Mouse (Mus musculus): ENCODE data around the gene Fxyd3. TPM values are rescaled to one million over a fixed set of nuclear protein-coding genes. Genes with fewer than 3 reads are reported as not detected.

The Fxyd3 gene
- polyA plus RNA-seq, 1 experiment from 2014 or later = 2.0 TPM

DNA sequence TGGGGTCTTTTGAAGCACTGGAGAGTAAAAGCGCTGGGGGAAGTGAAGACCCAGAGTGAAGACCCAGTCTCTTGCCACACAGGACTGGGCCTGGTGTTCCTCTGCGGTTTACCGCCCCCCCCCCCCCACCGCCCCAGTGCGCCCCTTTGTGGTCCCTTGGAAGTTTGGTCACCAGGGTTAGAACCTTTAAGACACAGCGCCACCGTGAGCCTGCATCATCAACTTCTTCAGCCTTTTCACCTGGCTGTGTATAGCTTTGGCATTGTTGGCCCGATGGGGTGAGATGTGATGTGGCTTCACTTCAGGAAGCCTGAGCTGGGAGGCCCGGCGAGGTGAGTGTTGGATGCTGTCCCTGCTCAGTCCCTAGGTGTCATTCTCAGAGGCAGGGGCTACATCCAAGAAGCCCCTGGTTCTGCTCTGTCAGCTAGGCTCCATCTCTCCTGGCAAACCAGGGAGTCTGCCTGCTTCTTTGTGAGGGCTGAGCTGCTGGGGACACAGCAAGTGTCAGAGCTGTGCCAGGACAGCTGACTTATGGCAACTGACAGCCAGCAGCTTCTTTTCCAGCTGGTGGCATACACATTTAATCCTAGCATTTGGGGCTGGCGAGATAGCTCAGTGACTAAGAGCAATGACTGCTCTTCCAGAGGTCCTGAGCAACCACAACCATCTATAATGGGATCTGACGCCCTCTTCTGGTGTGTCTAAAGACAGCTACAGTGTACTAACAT is 18.4 kb upstream of the Fxyd3 start:
- Histone ChIP-seq H3K36me3 (no peaks in the 10 kb centered on the region), H3K27me3 (ENCODE audit: insufficient read depth, poor library complexity, severe bottlenecking) (0 out of 2 replicates have a peak, but pooled peaks cover 6% of the 10 kb centered on the region), H3K4me1 (no peaks in the 10 kb centered on the region), H3K4me3 (no peak overlapping the region), H3K9me3 (no peaks in the 10 kb centered on the region), H3K27ac (no peak overlapping the region)
- 26% methylated on average over 11 of the region's 12 CpGs for WGBS
- no peak for DNase-seq (ENCODE audit: low spot score)

DNA sequence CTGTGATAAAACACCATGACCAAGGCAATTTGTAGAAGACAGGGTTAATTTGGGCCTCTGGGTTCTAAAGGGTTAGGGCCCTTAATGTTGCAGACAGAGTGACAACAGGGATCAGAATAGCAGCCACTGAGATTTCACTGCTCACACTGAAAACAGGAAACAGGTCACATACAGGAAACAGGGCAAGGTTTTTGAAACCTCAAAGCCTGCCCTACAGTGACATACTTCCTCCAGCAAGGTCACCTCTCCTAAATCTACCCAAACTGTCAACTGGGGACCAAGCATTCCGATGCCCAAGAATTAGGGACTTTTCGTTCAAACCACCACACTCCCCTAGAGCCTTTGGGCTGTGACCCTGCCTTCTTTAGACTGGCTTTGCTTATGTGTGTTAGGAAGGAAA is 13.2 kb upstream of the Fxyd3 start:
- peaks cover 14% of the 10 kb centered on the region; the same call in 1 of the 2 replicates for H3K4me1 ChIP-seq
- no peaks in the 10 kb centered on the region for H3K9me3 ChIP-seq
- H3K27ac ChIP-seq = no peak overlapping the region
- no peak overlapping the region for H3K4me3 ChIP-seq
- H3K36me3 ChIP-seq = no peaks in the 10 kb centered on the region
- no peak for DNase-seq (ENCODE audit: low spot score)
- H3K27me3 ChIP-seq (ENCODE audit: insufficient read depth, poor library complexity, severe bottlenecking) = 0 out of 2 replicates have a peak, but pooled peaks cover 6% of the 10 kb centered on the region
- 76% methylated on average over 2 of the region's 2 CpGs for WGBS

DNA sequence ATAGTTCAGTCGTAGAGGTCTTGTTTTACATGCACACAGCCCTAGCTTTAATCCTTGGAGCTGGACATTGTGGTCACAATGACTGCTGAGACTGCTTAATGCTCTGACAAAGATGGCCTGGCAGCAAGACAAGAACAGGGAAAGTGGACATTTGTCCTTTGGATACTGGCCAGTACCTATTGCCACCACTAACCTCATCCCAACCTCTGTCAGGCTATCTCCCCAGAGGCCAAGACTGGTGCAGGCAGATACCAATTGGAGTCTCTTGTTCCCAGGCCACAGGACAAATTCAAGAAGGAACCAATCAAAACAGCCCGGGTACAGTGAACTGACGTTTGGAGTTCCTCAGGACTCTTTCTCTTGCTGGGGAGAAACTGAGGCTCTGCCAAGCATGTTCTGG is 11.7 kb upstream of the Fxyd3 start:
- 73% methylated on average over 3 of the region's 3 CpGs for WGBS
- H3K27ac ChIP-seq = no peak overlapping the region
- no peak for DNase-seq (ENCODE audit: low spot score)
- H3K27me3 ChIP-seq (ENCODE audit: insufficient read depth, poor library complexity, severe bottlenecking) = no peaks in the 10 kb centered on the region
- H3K36me3 ChIP-seq = no peaks in the 10 kb centered on the region
- peaks cover 15% of the 10 kb centered on the region; the same call in 1 of the 2 replicates for H3K4me1 ChIP-seq
- H3K4me3 ChIP-seq = no peak overlapping the region
- no peaks in the 10 kb centered on the region for H3K9me3 ChIP-seq

DNA sequence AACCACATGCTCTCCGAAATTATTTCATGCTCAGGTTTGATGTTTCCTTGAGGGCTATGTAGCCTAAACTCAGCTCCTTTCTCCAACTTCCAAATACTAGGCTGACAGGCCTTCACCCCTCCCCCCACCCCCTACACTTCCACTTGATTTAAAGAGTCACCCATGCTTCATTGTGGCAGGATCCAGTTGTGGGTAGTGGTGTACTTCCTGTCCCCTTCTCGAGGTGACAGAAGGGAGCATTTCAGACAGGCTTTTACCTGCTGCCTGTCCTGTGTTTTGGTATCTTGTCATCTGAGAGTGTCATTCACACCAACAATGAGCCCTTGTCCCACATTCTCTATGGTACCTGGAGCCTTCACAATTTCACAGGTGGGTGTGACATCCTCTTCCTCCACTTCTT is 10.8 kb upstream of the Fxyd3 start:
- Histone ChIP-seq H3K27ac (no peak overlapping the region; the same call in 1 of the 2 replicates), H3K4me3 (no peak overlapping the region), H3K9me3 (no peaks in the 10 kb centered on the region), H3K36me3 (no peaks in the 10 kb centered on the region), H3K4me1 (peaks cover 19% of the 10 kb centered on the region; the same call in 1 of the 2 replicates), H3K27me3 (ENCODE audit: insufficient read depth, poor library complexity, severe bottlenecking) (no peaks in the 10 kb centered on the region)
- DNase-seq (ENCODE audit: low spot score) = no peak
- 54% methylated on average over 2 of the region's 2 CpGs for whole genome bisulfite sequencing

DNA sequence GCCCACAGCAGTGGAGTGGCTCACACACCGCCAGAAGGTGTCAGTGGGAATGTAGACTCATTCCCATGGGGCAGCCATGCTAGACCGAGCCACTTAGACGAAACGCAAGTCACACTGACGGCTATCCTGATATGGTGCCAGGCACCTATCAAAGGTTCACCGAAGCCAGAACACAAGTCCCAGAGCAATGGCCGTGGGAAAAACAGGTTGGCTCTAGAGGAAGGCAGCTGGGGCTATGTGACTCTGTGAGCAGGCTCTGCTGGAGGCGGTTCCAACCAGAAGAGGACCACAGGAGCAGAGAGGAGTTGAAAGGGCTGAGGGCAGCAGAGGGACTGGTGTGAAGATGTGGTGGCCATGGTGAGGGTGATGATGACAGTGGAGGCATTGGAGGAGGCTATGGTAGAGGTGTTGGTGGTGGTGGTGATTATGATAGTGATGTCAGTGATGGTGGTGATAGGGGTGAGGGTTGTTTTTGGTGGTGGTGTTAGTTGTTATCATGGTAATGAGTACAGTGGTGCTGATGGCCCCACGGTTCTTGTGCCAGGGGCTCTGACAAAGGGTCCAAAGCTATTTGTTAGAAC is 9.8 kb upstream of the Fxyd3 start:
- Histone ChIP-seq H3K4me1 (peaks cover 19% of the 10 kb centered on the region; the same call in 1 of the 2 replicates), H3K4me3 (no peak overlapping the region), H3K27ac (no peak overlapping the region), H3K36me3 (no peaks in the 10 kb centered on the region), H3K9me3 (no peaks in the 10 kb centered on the region), H3K27me3 (ENCODE audit: insufficient read depth, poor library complexity, severe bottlenecking) (no peaks in the 10 kb centered on the region)
- DNase-seq (ENCODE audit: low spot score) = no peak
- 84% methylated on average over 9 of the region's 9 CpGs for WGBS

DNA sequence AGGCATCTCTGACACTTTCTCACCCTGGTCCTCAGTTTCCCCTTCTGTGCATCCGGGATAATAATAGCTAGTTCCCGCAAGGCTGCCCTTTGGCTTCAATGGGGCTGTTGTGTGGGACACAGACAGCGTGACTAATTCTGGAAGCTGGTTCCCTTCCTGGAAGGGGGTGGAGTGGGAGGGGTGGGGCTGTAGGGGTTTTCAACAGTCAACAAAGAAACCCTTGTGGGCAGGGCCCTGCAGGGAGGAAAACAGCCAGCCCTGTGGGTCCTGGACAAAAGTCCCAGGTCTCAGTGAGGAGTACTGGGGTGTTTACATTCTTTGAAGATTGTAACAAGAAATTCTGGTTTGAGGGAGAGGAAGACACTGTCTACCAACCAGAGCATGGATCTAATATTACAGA is 8.7 kb upstream of the Fxyd3 start:
- 55% methylated on average over 3 of the region's 3 CpGs for WGBS
- H3K27ac ChIP-seq = peak overlapping the region; percentile 47

DNA sequence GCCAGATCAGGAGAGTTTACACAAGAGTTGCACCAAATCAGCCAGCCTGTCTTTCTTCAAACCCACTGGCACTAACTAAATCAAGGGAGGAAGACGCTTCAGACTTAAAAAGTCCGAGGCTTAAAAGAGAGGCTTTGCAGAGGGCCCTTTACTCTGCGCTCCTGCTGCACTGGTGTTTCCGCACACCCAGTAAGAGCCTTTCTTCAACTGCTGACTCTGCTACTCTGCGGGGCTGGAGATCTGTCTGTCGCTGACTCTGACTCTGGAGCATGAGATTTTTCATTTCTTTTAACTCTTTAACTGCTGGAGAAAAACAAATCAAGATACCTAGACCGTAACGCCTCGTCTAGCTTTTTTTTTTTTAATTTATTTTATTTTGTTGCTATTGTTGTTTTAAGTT is 7.6 kb upstream of the Fxyd3 start:
- Histone ChIP-seq H3K27ac (no peak overlapping the region), H3K27me3 (ENCODE audit: insufficient read depth, poor library complexity, severe bottlenecking) (no peaks in the 10 kb centered on the region), H3K4me1 (peaks cover 19% of the 10 kb centered on the region; the same call in 1 of the 2 replicates), H3K4me3 (no peak overlapping the region), H3K9me3 (no peaks in the 10 kb centered on the region), H3K36me3 (no peaks in the 10 kb centered on the region)
- WGBS = 57% methylated on average over 9 of the region's 9 CpGs
- DNase-seq (ENCODE audit: low spot score) = no peak

More for the DNA sequence above, 8.7 kb upstream of the Fxyd3 start:
- H3K4me3 ChIP-seq = no peak overlapping the region
- H3K36me3 ChIP-seq = no peaks in the 10 kb centered on the region
- peaks cover 19% of the 10 kb centered on the region; the same call in 1 of the 2 replicates for H3K4me1 ChIP-seq
- H3K9me3 ChIP-seq = no peaks in the 10 kb centered on the region
- H3K27me3 ChIP-seq (ENCODE audit: insufficient read depth, poor library complexity, severe bottlenecking) = no peaks in the 10 kb centered on the region
- DNase-seq (ENCODE audit: low spot score) = no peak

DNA sequence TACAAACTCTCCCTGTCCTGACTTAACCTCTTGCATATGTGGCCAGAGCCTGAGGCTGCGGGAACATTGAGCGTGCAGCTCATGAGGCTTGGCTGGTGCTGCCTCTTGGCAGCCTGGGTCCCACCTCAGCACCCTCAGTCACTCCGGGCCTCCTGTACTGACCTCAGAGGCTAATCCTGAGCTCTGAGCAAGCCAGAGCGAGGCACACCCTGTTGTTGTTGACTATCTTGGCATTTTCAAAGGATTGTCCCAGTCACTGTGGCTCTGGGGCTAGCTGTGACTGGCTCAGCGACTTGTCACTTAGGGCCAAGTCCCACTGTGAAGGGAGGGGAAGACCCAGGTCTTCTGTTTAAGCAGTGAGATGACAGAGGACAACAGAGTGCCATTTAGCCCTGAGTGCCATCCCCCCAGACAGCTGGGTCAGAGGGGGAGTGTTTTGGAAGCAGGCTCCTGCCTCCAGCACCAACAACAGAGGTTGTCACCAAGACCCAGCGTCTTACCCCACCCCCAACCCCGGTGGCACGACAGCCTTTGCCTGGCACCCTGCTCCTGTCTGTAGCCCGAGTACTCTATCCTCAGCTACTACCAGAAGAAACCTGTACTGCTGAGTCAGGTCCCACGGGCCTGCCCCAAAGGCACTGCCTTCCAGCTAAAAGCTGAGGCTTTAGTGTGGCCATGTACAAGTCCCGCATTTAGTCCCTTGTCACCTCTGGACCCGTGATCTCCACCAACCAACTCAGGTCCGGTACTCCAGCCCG is 6.5 kb upstream of the Fxyd3 start:
- WGBS = 56% methylated on average over 14 of the region's 14 CpGs
- no peak for DNase-seq (ENCODE audit: low spot score)
- H3K36me3 ChIP-seq = no peaks in the 10 kb centered on the region

DNA sequence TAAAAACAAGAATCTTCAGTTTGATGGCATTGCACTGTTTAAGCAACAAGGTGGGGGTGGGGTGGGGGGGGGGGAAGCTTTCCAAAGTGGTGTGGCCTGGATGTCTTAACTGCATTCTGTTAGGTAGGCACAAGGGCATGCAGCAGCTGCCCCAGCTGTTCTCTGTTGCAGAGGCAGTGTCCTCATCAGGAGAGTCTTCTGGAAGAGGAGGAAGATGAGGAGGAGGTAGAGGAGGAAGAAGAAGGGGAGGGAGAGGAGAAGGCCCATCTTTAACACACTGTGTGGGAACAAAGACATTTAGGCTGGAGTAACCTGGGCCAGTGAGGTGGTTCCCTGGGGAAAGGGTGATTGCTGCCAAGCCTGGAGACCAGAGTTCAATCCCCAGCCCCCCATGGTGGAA is 5.6 kb upstream of the Fxyd3 start:
- H3K4me1 ChIP-seq = peaks cover 11% of the 10 kb centered on the region; the same call in 1 of the 2 replicates
- no peak overlapping the region for H3K27ac ChIP-seq
- H3K4me3 ChIP-seq = no peak overlapping the region
- 0 out of 2 replicates have a peak, but pooled peaks cover 4% of the 10 kb centered on the region for H3K27me3 ChIP-seq (ENCODE audit: insufficient read depth, poor library complexity, severe bottlenecking)
- no peaks in the 10 kb centered on the region for H3K36me3 ChIP-seq
- no peaks in the 10 kb centered on the region for H3K9me3 ChIP-seq
- DNase-seq (ENCODE audit: low spot score) = no peak

More for the DNA sequence above, 6.5 kb upstream of the Fxyd3 start:
- Histone ChIP-seq H3K4me1 (peaks cover 19% of the 10 kb centered on the region; the same call in 1 of the 2 replicates), H3K27me3 (ENCODE audit: insufficient read depth, poor library complexity, severe bottlenecking) (no peaks in the 10 kb centered on the region), H3K9me3 (no peaks in the 10 kb centered on the region), H3K27ac (peak overlapping the region; percentile 8; the same call in 1 of the 2 replicates), H3K4me3 (no peak overlapping the region)

DNA sequence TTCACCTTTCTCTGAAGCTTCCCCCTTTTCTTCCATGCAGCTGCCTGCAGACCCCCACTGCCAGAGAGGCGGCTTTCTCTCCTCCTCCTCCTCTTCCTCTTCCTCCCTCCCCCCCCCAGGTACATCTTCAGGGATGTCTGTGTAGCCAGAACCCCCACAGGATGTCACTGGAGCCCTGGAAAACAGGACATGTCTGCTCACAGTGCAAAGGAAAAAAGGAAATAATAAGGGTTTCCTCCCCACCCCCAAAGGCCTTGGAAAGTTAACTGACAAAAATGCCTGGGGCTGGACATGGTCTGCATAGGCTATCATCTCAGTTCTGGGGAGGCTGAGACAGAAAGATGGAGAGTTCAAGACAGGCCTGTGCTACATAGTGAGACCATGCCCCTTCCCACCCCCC is 4.6 kb upstream of the Fxyd3 start:
- Histone ChIP-seq H3K9me3 (no peaks in the 10 kb centered on the region), H3K4me1 (peaks cover 11% of the 10 kb centered on the region; the same call in 1 of the 2 replicates), H3K36me3 (no peaks in the 10 kb centered on the region), H3K27me3 (ENCODE audit: insufficient read depth, poor library complexity, severe bottlenecking) (peaks cover 4% of the 10 kb centered on the region; the same call in 1 of the 2 replicates), H3K27ac (no peak overlapping the region), H3K4me3 (no peak overlapping the region)
- WGBS = 62% methylated on average over 1 of the region's 1 CpGs
- no peak for DNase-seq (ENCODE audit: low spot score)

DNA sequence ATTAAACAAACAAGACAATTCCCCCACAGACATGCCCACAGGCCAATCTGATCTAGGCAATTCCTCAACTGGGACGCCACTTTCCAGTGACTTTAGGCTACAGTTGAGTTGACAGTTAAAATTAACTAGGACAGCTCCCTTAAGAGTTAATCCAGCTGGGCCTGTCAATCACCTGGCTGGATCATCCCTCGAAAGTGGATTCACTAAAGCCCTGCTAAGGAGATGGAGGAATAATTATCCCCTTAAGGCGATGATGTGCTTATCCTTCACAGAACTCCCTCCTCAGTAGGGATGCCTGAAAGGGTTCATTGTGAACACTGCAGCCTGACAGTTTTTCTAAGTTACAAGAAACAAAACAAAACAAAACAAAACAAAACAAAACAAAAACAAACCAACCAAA is 4.1 kb upstream of the Fxyd3 start:
- Histone ChIP-seq H3K9me3 (no peaks in the 10 kb centered on the region), H3K4me3 (no peak overlapping the region), H3K27ac (no peak overlapping the region), H3K36me3 (no peaks in the 10 kb centered on the region), H3K27me3 (ENCODE audit: insufficient read depth, poor library complexity, severe bottlenecking) (peaks cover 4% of the 10 kb centered on the region; the same call in 1 of the 2 replicates), H3K4me1 (peaks cover 11% of the 10 kb centered on the region; the same call in 1 of the 2 replicates)
- no peak for DNase-seq (ENCODE audit: low spot score)
- 59% methylated on average over 3 of the region's 3 CpGs for WGBS

DNA sequence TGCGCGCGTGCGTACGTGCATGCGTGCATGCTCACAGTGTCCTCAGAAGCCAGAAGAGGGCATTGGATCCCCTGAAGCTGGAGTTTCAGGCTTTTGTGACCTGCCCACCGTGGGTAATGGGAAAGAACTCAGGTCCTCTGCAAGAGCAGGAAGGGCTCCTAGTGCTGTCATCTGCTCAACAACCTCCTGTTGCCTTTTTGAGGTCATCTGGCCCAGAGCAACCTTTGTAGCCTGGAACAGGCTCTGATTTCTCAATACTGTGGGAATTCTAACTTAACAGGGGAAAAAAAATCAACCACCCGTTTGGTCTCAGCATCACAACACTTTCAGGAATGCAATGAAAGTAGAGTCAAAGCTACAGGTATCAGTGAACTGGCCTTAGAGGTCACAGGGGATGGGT is 3.2 kb upstream of the Fxyd3 start:
- H3K9me3 ChIP-seq = no peaks in the 10 kb centered on the region
- no peaks in the 10 kb centered on the region for H3K36me3 ChIP-seq
- peaks cover 4% of the 10 kb centered on the region; the same call in 1 of the 2 replicates for H3K27me3 ChIP-seq (ENCODE audit: insufficient read depth, poor library complexity, severe bottlenecking)
- no peak overlapping the region for H3K27ac ChIP-seq
- no peak overlapping the region for H3K4me3 ChIP-seq
- DNase-seq (ENCODE audit: low spot score) = no peak
- H3K4me1 ChIP-seq = peaks cover 5% of the 10 kb centered on the region; the same call in 1 of the 2 replicates
- 86% methylated on average over 8 of the region's 8 CpGs for WGBS

Measured in heart, embryonic 10.5 days (tissue).